Mouse (Mus musculus) hindlimb bud, embryonic 11.5 days (tissue): ENCODE results near the gene Nrp1.

Experiments
- DNase-seq: peaks from one replicate; pipeline ENCODE4 v3.0.0-alpha.2; 2012; ENCODE audit warnings: low read depth, low spot score; ENCODE audit errors: extremely low spot score

Nrp1 gene

DNA sequence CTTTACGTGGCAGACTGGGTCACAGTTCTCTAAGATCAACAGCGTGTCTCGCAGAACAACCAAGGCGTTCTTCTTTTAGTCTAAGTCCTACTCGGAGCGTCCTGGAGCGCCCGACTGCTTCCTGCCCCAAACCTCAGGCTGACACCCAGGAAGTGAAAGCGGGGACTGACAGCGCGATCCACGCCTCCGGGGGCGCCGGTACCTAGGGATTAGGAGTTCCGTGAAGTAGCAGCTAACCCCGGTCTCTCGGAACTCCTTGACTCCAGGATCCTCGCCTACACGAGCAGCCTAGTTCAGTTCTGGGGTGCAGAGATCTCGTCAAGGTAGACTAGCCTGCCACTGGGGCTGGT, at the start of gene Nrp1:
Nrp1 (plus strand) TSS at position 199 of the 350 bp plus-strand sequence.
- no peak for DNase-seq

DNA sequence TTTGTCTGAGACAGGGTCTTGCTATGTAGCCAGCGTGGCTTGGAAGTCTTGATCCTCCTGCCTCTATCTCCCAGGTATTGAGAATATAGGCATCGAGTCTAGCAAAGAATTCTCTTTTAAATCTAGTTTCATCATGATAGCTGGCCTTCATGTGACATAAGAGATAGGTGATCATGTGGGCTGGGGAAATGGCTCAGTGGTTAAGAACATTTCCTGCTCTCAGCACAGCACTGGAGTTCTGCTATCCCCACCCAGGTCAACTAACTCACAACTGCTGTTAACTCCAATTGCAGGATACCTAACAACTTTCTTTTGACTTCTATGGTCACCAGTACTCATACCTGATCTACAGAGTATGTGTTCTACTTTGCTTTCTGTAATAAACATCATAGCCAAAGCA, 37.6 kb upstream of the Nrp1 start:
- no peak for DNase-seq

DNA sequence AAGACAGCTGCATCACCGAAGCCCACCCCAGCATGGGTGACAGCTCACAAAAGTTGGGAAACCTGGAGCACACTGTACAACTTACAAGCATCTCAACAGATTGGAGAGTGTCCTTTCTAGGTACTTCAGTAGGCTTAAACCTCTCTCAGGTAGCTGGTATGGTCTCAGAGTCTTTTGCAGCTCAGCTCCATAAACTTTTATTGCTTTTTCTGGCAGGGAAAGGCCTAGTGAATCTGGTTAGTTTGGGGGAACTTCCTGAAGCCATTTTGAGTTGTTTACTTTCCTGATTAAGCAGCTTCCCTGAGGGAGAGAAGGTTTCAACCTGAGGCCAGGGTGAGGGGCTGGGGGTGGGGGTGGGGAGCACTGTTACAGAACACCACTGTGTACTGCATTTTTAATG, 31.1 kb upstream of the Nrp1 start:
- no peak for DNase-seq

- no peak for DNase-seq
Observed at GRCm38 (mm10) chr8:128327922-128328321, 30.5 kb upstream of the Nrp1 start.

DNA sequence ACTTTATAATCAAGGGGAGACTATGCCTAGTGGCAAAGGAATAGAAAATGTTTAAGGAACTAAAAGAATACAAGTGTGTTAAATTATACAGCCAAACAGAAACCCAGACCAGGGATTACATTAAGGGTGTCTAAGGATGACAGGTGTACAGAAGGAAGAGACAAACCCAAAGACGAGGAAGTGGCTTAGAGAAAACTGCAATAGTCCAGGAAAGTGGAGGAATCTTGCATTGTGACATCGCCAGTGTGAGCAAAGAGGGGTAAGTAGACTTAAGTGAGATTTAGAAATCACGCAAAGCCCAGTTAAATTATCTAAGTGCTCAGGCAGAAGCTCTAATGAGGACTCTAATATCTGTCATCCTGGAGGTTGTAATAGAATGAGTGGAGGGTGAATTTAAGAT, 28.9 kb upstream of the Nrp1 start:
- no peak for DNase-seq

GRCm38 (mm10) chr8:128335976-128336375, 22.4 kb upstream of the Nrp1 start:
- no peak for DNase-seq

- no peak for DNase-seq
Observed at GRCm38 (mm10) chr8:128338951-128339350, 19.5 kb upstream of the Nrp1 start.

- DNase-seq = no peak
Observed at GRCm38 (mm10) chr8:128339521-128339920, 18.9 kb upstream of the Nrp1 start.

- DNase-seq = no peak
Observed at GRCm38 (mm10) chr8:128350405-128350804, 8.0 kb upstream of the Nrp1 start.

DNA sequence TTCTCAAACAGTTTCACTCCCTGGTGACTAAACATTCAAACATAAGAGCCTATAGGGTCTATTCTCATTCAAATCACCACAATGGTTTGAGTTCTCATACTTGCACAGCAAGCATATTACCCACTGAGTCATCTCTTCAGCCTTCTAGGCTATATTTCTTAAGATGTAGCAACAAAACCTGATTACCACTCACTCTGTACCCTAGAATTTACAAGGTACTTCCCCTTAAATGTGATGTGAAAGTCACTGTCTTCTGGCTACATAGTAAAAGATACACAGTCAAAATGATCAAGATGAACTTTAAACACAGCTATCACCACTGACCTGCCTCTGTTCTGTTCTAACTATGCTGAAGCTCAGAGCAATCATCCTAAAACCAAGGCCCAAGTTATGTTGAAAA, 7.2 kb upstream of the Nrp1 start:
- DNase-seq = no peak

GRCm38 (mm10) chr8:128352821-128353220, 5.6 kb upstream of the Nrp1 start:
- no peak for DNase-seq

- no peak for DNase-seq
Observed at GRCm38 (mm10) chr8:128353999-128354398, 4.4 kb upstream of the Nrp1 start.

GRCm38 (mm10) chr8:128355091-128355490, 3.3 kb upstream of the Nrp1 start:
- no peak for DNase-seq

DNA sequence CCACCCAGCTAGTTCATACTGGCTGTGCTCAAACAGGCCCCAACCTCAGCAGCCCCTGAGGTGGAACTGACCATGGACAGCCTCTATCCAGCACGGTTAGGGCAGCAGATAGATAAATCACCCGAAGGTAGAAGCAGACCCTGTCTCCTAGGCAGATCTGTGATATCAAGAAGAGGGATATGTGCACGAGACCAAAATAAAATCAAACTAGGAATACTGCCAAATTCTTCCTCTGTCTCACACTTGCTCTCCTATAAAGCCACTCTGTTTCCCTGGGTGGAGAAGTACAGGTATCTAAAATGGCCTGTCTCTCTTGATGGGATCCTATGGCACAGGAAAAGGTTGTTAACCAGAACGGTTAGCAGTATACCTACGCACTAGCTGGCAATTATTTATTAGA, 2.2 kb upstream of the Nrp1 start:
- no peak for DNase-seq

- no peak for DNase-seq
Observed at GRCm38 (mm10) chr8:128356796-128357539, 1.4 kb upstream of the Nrp1 start.

GRCm38 (mm10) chr8:128357540-128358405, 631 bp upstream of the Nrp1 start:
- no peak for DNase-seq

DNA sequence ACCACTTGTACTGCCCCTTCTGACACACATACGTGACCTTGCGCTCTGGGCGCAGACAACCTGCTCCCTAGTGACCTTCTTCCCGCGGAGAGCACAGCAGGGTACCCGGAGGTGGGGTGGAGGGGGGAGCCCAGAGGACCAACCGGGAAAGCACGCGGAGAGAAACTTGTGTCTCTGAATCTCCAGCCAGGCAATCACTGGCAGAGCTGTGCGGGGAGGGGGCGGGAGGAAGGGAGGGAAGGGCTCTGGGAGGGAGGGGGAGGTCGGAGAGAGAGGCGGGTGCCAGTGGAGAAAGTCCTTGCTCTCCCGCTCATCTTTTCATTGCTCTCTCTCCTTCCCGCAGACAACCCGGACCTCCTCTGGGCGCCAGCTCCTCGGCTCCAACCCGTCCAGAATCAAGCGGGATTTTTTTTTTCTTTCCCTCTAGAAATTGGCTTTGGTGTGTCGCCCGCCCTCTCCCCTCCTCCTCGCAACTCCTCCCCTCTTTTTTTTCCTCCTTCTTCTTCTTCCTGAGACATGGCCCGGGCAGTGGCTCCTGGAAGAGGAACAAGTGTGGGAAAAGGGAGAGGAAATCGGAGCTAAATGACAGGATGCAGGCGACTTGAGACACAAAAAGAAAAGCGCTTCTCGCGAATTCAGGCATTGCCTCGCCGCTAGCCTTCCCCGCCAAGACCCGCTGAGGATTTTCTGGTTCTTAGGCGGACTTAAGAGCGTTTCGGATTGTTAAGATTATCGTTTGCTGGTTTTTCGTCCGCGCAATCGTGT, 534 bp downstream of the Nrp1 start:
- DNase-seq = no peak

GRCm38 (mm10) chr8:128359521-128360318, 1.3 kb downstream of the Nrp1 start:
- no peak for DNase-seq

GRCm38 (mm10) chr8:128361343-128361870, 3.0 kb downstream of the Nrp1 start:
- DNase-seq = no peak

DNA sequence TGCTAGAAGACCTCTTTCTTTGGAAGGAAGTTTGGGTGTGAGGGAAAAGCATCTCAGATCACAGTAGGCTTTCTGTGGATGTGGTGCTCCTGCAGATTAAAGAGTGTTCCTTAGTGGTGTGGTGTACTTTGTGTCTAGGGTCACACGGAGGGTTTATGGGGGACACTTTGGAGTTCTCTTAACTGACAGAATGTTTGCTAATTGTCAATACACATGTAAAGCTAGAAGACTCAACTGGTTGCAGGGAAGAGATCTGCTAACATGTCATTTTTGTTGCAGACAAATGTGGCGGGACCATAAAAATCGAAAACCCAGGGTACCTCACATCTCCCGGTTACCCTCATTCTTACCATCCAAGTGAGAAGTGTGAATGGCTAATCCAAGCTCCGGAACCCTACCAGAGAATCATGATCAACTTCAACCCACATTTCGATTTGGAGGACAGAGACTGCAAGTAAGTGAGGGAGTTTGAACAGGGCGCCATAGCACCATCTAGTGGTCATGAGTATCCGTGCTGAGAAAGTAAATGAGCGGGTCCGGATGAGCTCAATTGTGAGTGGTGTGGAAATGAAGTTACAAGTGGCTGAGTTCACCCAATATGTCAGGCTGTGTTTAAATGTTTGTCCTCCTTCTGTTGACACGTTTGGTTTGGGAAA, 4.7 kb downstream of the Nrp1 start:
- DNase-seq = peak; percentile 79
